Mouse (Mus musculus) small intestine, adult 2 months (tissue): ENCODE measurements around the gene Nhlh2.

ENCODE experiments used
- CTCF ChIP-seq: fragments of 200-500 bp; IDR thresholded peaks from 2 replicates; pipeline ENCODE4 v1.5.1; 2012; ENCODE audit warnings: low read depth, mild to moderate bottlenecking, control low read depth, inconsistent platforms, low read length, moderate library complexity, mixed read lengths; ENCODE audit not compliant: insufficient replicate concordance, insufficient read length; ENCODE audit errors: extremely low read depth
- POLR2A ChIP-seq: fragments of 200-500 bp; IDR thresholded peaks from 2 replicates; pipeline ENCODE4 v1.6.1; 2012; ENCODE audit warnings: low read depth, mild to moderate bottlenecking, control low read depth, inconsistent platforms, low read length, moderate library complexity

GRCm38 (mm10) chr3:102024981-102025451 lies 15.1 kb downstream of the Nhlh2 start:
- TF ChIP-seq CTCF (no peak), POLR2A (no peak)
